Mouse (Mus musculus) hindbrain, postnatal 0 days (tissue): ENCODE results near the gene Cxcl14. TPM values are rescaled to one million over a fixed set of nuclear protein-coding genes. Genes with fewer than 3 reads are reported as not detected.

Experiments
- ATAC-seq: fragments of 200-750 bp; cut with Nextera tagmentation; 2 replicates; pipeline ENCODE4 v1.8.0; 2017; ENCODE audit warnings: mild to moderate bottlenecking, moderate TSS enrichment, moderate library complexity
- DNase-seq: peaks from one replicate; pipeline ENCODE4 v3.0.0-alpha.2; 2015; ENCODE audit warnings: low spot score
- H3K27ac ChIP-seq: fragments of 300-500 bp; sonication (generic); 2 replicates; pipeline ENCODE4 v1.5.1; 2014; ENCODE audit warnings: mild to moderate bottlenecking
- H3K27me3 ChIP-seq: fragments of 300-500 bp; sonication (generic); 2 replicates; pipeline ENCODE4 v1.6.1; 2014; ENCODE audit warnings: low read length, mixed read lengths; ENCODE audit not compliant: insufficient read depth
- H3K36me3 ChIP-seq: fragments of 300-500 bp; sonication (generic); 2 replicates; pipeline ENCODE4 v1.6.1; 2014; ENCODE audit warnings: low read length, mixed read lengths; ENCODE audit not compliant: insufficient read depth
- H3K4me1 ChIP-seq: fragments of 300-500 bp; sonication (generic); 2 replicates; pipeline ENCODE4 v1.6.1; 2014; ENCODE audit warnings: antibody characterized with exemption, low read length, mixed read lengths; ENCODE audit not compliant: insufficient read depth
- H3K4me2 ChIP-seq: fragments of 300-500 bp; sonication (generic); 2 replicates; pipeline ENCODE4 v1.6.1; 2014; ENCODE audit warnings: low read depth, mild to moderate bottlenecking, low read length, moderate library complexity, mixed read lengths
- H3K4me3 ChIP-seq: fragments of 300-500 bp; sonication (generic); 2 replicates; pipeline ENCODE4 v1.5.1; 2014; ENCODE audit warnings: low read length
- H3K9ac ChIP-seq: fragments of 300-500 bp; sonication (generic); replicated peaks from 2 replicates; pipeline ENCODE4 v1.6.1; 2014; ENCODE audit warnings: mild to moderate bottlenecking, low read length, moderate library complexity, mixed read lengths
- H3K9me3 ChIP-seq: fragments of 300-500 bp; sonication (generic); 2 replicates; pipeline ENCODE4 v1.6.1; 2016; ENCODE audit warnings: low read length, mixed read lengths
- CTCF ChIP-seq: IDR thresholded peaks from 2 replicates; pipeline ENCODE4 v1.5.1; 2016; ENCODE audit warnings: antibody characterized with exemption, control low read depth, low read depth
- WGBS: fragments of 180-500 bp; shearing (Covaris S2); extraction: QIAGEN DNeasy Blood & Tissue Kit; methylation state at CpG from one replicate; pipeline ENCODE4 v1.1.7; 2014; 5-methylcytosine and 5-hydroxymethylcytosine counted together
- polyA plus RNA-seq: library from polyadenylated mRNA; unstranded; fragments of >200 nt; fragmentation: Nextera tagmentation; extraction: Ambion mirVana; gene quantifications from 2 replicates; pipeline ENCODE4 v1.2.1, GENCODE M21; 2015
- total RNA-seq: library from RNA; depleted of rRNA; stranded (reverse); fragments of >200 nt; gene quantifications from 2 replicates; pipeline ENCODE4 v1.2.3, GENCODE M21; 2014; rRNA removed

Cxcl14 gene
- total and polyA plus RNA-seq, 2 experiments from 2014 or later, result 17.5 to 19.9 TPM

DNA sequence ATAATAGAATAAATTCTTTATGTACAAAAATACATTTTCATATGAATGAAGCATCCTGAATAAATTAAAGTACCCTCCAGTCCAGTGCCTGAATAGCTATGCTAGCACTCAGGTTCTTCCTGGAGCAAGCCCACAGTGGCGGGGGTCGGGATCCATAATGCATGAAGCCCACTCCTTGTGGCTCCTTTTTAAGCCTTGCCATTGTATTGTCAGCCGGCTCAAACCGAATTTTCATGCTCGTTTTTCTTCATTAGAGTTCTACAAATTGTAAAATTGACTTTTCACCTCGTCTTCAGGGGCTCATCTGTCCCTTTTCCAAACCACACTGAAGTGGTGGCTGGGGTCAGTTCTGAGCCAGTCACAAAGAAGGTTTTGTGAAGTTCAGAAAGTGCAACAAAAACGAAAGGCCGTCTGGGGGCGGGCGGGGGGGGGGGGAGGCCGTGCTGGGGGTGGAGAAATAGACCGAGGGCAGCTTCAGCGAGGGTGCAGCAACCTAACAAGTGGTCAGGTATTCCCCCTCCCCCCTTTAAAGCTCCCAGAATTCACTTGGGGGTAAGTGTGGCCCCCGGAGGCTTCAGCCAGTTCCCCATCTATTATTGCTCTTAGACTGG lies 45.7 kb downstream of the Cxcl14 start:
- no peak for TF ChIP-seq CTCF
- ATAC-seq, result no peak
- Histone ChIP-seq H3K4me3 (no peak overlapping the region), H3K4me2 (no peak overlapping the region), H3K9ac (no peak overlapping the region), H3K27ac (no peak overlapping the region), H3K4me1 (peaks cover 8% of the 10 kb centered on the region; the same call in 1 of the 2 replicates), H3K27me3 (peaks cover 91% of the 10 kb centered on the region), H3K9me3 (no peaks in the 10 kb centered on the region), H3K36me3 (no peaks in the 10 kb centered on the region)
- no peak for DNase-seq
- WGBS, result under 1% methylated on average over 14 of the region's 14 CpGs

GRCm38 (mm10) chr13:56249593-56250341 lies 46.6 kb downstream of the Cxcl14 start:
- DNase-seq (no peak), ATAC-seq (no peak)
- WGBS, result 7% methylated on average over 13 of the region's 13 CpGs
- Histone ChIP-seq H3K4me2 (no peak overlapping the region), H3K27me3 (peaks cover 82% of the 10 kb centered on the region), H3K9ac (no peak overlapping the region), H3K36me3 (no peaks in the 10 kb centered on the region), H3K4me3 (no peak overlapping the region), H3K9me3 (no peaks in the 10 kb centered on the region), H3K4me1 (peaks cover 8% of the 10 kb centered on the region; the same call in 1 of the 2 replicates), H3K27ac (no peak overlapping the region)
- no peak for TF ChIP-seq CTCF

DNA sequence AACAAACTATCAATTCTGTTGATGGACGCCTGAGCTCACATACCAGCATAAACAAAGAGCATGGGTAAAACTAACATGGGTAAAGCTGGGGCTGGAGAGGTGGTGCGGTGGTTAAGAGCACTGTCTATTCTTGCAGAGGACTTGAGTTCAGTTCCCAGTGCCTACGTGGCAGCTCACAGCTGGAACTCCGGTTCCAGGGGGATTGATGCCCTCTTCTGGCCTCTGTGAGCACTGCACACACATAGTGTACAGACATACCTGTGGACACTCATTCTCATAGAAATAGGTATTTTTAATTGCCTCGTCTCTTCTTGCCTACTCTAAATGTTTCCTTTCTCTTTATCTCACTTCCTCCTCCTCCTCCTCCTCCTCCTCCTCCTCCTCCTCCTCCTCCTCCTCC lies 53.2 kb downstream of the Cxcl14 start:
- 82% methylated on average over 5 of the region's 5 CpGs for WGBS
- no peak overlapping the region for H3K9ac ChIP-seq
- no peak overlapping the region for H3K4me3 ChIP-seq
- H3K9me3 ChIP-seq, result no peaks in the 10 kb centered on the region
- no peaks in the 10 kb centered on the region for H3K4me1 ChIP-seq
- peaks cover 19% of the 10 kb centered on the region for H3K27me3 ChIP-seq
- H3K27ac ChIP-seq, result no peak overlapping the region
- no peaks in the 10 kb centered on the region for H3K36me3 ChIP-seq
- ATAC-seq (no peak), DNase-seq (no peak)
- no peak overlapping the region for H3K4me2 ChIP-seq
- no peak for TF ChIP-seq CTCF

- DNase-seq (peak; percentile 59), ATAC-seq (no peak)
- H3K9ac ChIP-seq, result no peak overlapping the region
- TF ChIP-seq CTCF, result no peak
- peaks cover 10% of the 10 kb centered on the region; the same call in 1 of the 2 replicates for H3K27me3 ChIP-seq
- no peaks in the 10 kb centered on the region for H3K36me3 ChIP-seq
- 50% methylated on average over 16 of the region's 16 CpGs for WGBS
- H3K9me3 ChIP-seq, result no peaks in the 10 kb centered on the region
- H3K4me3 ChIP-seq, result no peak overlapping the region
- no peak overlapping the region for H3K4me2 ChIP-seq
- H3K4me1 ChIP-seq, result no peaks in the 10 kb centered on the region
- no peak overlapping the region for H3K27ac ChIP-seq
These were observed 56.2 kb downstream of the Cxcl14 start for GRCm38 (mm10) chr13:56240012-56240770.

Other genes starting within 250 kb of the Cxcl14 start
- gene H2afy, start 160.2 kb downstream of the Cxcl14 start, total RNA-seq, result 181 and 192 TPM in 2 replicates
- 175 and 193 TPM in 2 replicates for gene H2afy, start 160.2 kb downstream of the Cxcl14 start, polyA plus RNA-seq
- gene Tifab, start 117.7 kb downstream of the Cxcl14 start, total RNA-seq, result 0.31 TPM in 1 of 2 replicates, not detected in the other
- gene Tifab, start 117.7 kb downstream of the Cxcl14 start, polyA plus RNA-seq, result 0.54 and 0.75 TPM in 2 replicates
- gene Neurog1, start 44.4 kb downstream of the Cxcl14 start, total RNA-seq, result 0.14 and 0.42 TPM in 2 replicates
- gene Neurog1, start 44.4 kb downstream of the Cxcl14 start, polyA plus RNA-seq, result 0.10 and 0.30 TPM in 2 replicates
- gene Gm3045, start 130.0 kb upstream of the Cxcl14 start, total RNA-seq, result not detected in 2 replicates
- gene Gm3045, start 130.0 kb upstream of the Cxcl14 start, polyA plus RNA-seq, result not detected in 2 replicates
- gene Slc25a48, start 141.8 kb upstream of the Cxcl14 start, total RNA-seq, result 0.07 TPM in 1 of 2 replicates, not detected in the other
- 0.05 TPM in 1 of 2 replicates, not detected in the other for gene Slc25a48, start 141.8 kb upstream of the Cxcl14 start, polyA plus RNA-seq
- gene Il9, start 185.7 kb upstream of the Cxcl14 start, total RNA-seq, result not detected in 2 replicates
- not detected in 2 replicates for gene Il9, start 185.7 kb upstream of the Cxcl14 start, polyA plus RNA-seq
- gene Fbxl21, start 225.9 kb upstream of the Cxcl14 start, total RNA-seq, result 6.1 and 11.3 TPM in 2 replicates
- gene Fbxl21, start 225.9 kb upstream of the Cxcl14 start, polyA plus RNA-seq, result 5.5 and 5.6 TPM in 2 replicates